Mouse (Mus musculus) heart, adult 2 months (tissue): ENCODE measurements around the gene Gnb5. TPM values are rescaled to one million over a fixed set of nuclear protein-coding genes. Genes with fewer than 3 reads are reported as not detected.

Experiments used
- DNase-seq, 2 experiments: peaks; one replicate each; pipeline ENCODE4 v3.0.0; 2021
- H3K27ac ChIP-seq: fragments of 200-600 bp; 2 replicates; pipeline ENCODE4 v1.8.1; 2022
- H3K27me3 ChIP-seq: fragments of 200-500 bp; 2 replicates; pipeline ENCODE4 v1.6.1; 2012; ENCODE audit warnings: mild to moderate bottlenecking, low read length, inconsistent platforms, mixed read lengths; ENCODE audit not compliant: control insufficient read depth, insufficient read depth
- H3K36me3 ChIP-seq: fragments of 200-500 bp; 2 replicates; pipeline ENCODE4 v1.6.1; 2012; ENCODE audit warnings: low read length, inconsistent platforms; ENCODE audit not compliant: control insufficient read depth, insufficient read depth
- H3K4me1 ChIP-seq: fragments of 200-500 bp; 2 replicates; pipeline ENCODE4 v1.6.1; 2011; ENCODE audit warnings: low read length; ENCODE audit not compliant: control insufficient read depth, insufficient read depth
- H3K4me3 ChIP-seq: fragments of 200-600 bp; 2 replicates; pipeline ENCODE4 v1.8.1; 2022
- H3K79me2 ChIP-seq: fragments of 200-500 bp; replicated peaks from 2 replicates; pipeline ENCODE4 v1.6.1; 2012; ENCODE audit warnings: mild to moderate bottlenecking, inconsistent platforms, low read length, moderate library complexity, mixed read lengths; ENCODE audit not compliant: control insufficient read depth, insufficient read depth
- H3K9ac ChIP-seq: fragments of 200-500 bp; 2 replicates; pipeline ENCODE4 v1.6.1; 2012; ENCODE audit warnings: low read depth, mild to moderate bottlenecking, control low read depth, inconsistent platforms, low read length, mixed read lengths
- CTCF ChIP-seq: fragments of 200-600 bp; IDR thresholded peaks from 2 replicates; pipeline ENCODE4 v1.8.1; 2022; ENCODE audit warnings: antibody characterized with exemption, mild to moderate bottlenecking, moderate library complexity
- EP300 ChIP-seq: fragments of 200-500 bp; IDR thresholded peaks from 2 replicates; pipeline ENCODE4 v1.6.1; 2011; ENCODE audit warnings: low read depth, low read length, control low read depth; ENCODE audit not compliant: insufficient read depth
- POLR2A ChIP-seq: fragments of 200-500 bp; IDR thresholded peaks from 2 replicates; pipeline ENCODE4 v1.6.1; 2011; ENCODE audit warnings: mild to moderate bottlenecking, low read depth, low read length, control low read depth; ENCODE audit not compliant: insufficient read depth
- WGBS: fragments of 180-500 bp; shearing (Covaris S2); methylation state at CpG from one replicate; pipeline ENCODE4 v1.1.7; 2018; 5-methylcytosine and 5-hydroxymethylcytosine counted together
- intact Hi-C: fragments of 180-260 bp; cut with DNase I; formaldehyde crosslinking; loops from one replicate; pipeline ENCODE4 v1.15.1; 2025
- polyA plus RNA-seq: library from polyadenylated mRNA; depleted of rRNA; stranded (reverse); fragments of >200 nt; gene quantifications from 2 replicates; pipeline ENCODE4 v1.2.3, GENCODE M21; 2012
- total RNA-seq, 2 experiments: library from RNA; stranded (reverse); gene quantifications; 2 replicates each; pipeline ENCODE4 v1.2.3; 2021

Gene Gnb5
- total and polyA plus RNA-seq, 3 experiments = 23.5 to 33.0 (median 23.9) TPM

DNA sequence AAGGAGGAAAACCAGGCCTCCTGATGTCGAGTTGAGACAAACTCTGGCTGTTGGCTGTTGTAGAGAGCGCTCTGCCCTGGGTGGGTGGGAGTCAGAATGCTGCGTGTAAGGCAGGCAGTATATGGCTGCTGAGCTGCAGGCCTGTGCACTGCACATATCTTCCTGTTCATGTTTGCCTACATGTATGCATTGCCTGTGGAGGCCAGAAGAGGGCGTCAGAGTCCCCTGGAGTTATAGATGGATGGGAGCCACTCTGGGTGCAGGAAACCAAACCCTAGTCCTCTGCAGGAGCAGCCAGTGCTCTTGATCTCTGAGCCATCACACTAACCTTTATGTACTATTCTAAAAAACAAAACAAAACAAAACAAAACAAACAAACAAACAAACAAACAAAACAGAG lies 28.4 kb downstream of the Gnb5 start:
- WGBS = 82% methylated on average over 4 of the region's 4 CpGs
- no peaks in the 10 kb centered on the region for H3K36me3 ChIP-seq

DNA sequence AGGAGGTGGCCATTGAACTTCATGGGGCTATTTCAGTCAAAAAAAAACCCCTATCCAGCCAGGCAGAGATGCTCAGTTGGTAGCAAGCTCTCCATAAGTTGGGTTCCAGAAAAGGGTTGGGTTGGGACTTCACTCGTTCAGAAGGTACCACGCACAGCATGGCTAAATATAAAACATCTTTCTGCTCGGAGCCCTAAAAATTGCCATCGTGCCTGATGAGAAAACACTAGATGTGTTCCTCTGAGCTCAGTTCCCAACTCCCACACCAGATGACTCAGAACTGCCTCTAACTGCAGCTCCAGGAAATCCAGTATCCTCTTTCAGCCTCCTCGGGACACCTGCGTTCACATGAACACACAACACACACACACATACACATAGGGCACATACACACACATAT lies 31.9 kb downstream of the Gnb5 start:
- Histone ChIP-seq H3K79me2 (no peaks in the 10 kb centered on the region), H3K27me3 (no peaks in the 10 kb centered on the region), H3K4me1 (no peaks in the 10 kb centered on the region), H3K27ac (no peak overlapping the region), H3K9ac (no peak overlapping the region), H3K36me3 (no peaks in the 10 kb centered on the region), H3K4me3 (no peak overlapping the region)
- no peak for DNase-seq
- TF ChIP-seq CTCF (no peak), POLR2A (no peak), EP300 (no peak)
- 71% methylated on average over 6 of the region's 6 CpGs for WGBS
- intact Hi-C loops = no loop called here

More for the DNA sequence above, 28.4 kb downstream of the Gnb5 start:
- Histone ChIP-seq H3K27ac (no peak overlapping the region), H3K27me3 (no peaks in the 10 kb centered on the region), H3K9ac (no peak overlapping the region), H3K4me3 (no peak overlapping the region), H3K79me2 (no peaks in the 10 kb centered on the region), H3K4me1 (no peaks in the 10 kb centered on the region)
- no peak for TF ChIP-seq EP300
- peak; percentile 12; the same call in 1 of the 2 replicates for TF ChIP-seq CTCF
- TF ChIP-seq POLR2A = no peak
- intact Hi-C loops = no loop called here
- DNase-seq = no peak

- no peak for DNase-seq
- intact Hi-C loops = no loop called here
These were observed 36.3 kb downstream of the Gnb5 start for GRCm38 (mm10) chr9:75342433-75342832.

DNA sequence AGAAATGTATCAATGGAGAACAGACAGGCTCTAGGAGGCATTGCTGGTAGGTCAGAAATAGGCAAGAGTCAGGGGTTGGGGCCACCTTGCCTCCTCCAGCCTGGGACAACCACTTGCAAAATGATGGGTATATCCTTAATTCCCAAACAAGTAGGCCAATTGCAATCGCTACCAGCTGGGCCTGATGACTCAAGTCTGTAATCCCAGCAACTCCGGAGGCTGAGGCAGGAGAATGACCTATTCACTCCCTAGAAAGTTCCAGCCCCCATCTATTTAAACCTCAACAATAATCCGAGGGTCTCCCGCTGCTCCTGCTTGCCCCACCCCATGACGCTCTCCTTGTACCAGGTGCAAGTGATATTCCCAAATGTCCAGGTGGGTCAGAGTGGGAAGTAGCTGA lies 41.4 kb downstream of the Gnb5 start, which contains the start of gene Bcl2l10:
Bcl2l10 (plus strand) TSS at position 301 of the 400 bp plus-strand sequence.
- TF ChIP-seq EP300 (no peak), CTCF (no peak), POLR2A (no peak)
- Histone ChIP-seq H3K9ac (no peak within 1 kb of the TSS), H3K36me3 (no peaks in the 10 kb centered on the region), H3K27ac (no peak within 1 kb of the TSS), H3K79me2 (no peaks in the 10 kb centered on the region), H3K27me3 (no peaks in the 10 kb centered on the region), H3K4me1 (no peaks in the 10 kb centered on the region), H3K4me3 (no peak within 1 kb of the TSS)
- 91% methylated on average over 5 of the region's 5 CpGs for WGBS
- intact Hi-C loops = no loop called here
- no peak for DNase-seq

More at GRCm38 (mm10) chr9:75342433-75342832, 36.3 kb downstream of the Gnb5 start:
- Histone ChIP-seq H3K4me3 (no peak overlapping the region), H3K79me2 (no peaks in the 10 kb centered on the region), H3K27me3 (no peaks in the 10 kb centered on the region), H3K9ac (no peak overlapping the region), H3K36me3 (no peaks in the 10 kb centered on the region), H3K4me1 (no peaks in the 10 kb centered on the region), H3K27ac (no peak overlapping the region)
- TF ChIP-seq EP300 = no peak
- no peak for TF ChIP-seq CTCF
- TF ChIP-seq POLR2A = no peak
- WGBS = 85% methylated on average over 4 of the region's 4 CpGs

GRCm38 (mm10) chr9:75348066-75348465 lies 42.0 kb downstream of the Gnb5 start:
- Histone ChIP-seq H3K4me3 (no peak overlapping the region), H3K36me3 (no peaks in the 10 kb centered on the region), H3K27ac (no peak overlapping the region), H3K79me2 (no peaks in the 10 kb centered on the region), H3K4me1 (no peaks in the 10 kb centered on the region), H3K27me3 (no peaks in the 10 kb centered on the region), H3K9ac (no peak overlapping the region)
- 90% methylated on average over 17 of the region's 17 CpGs for WGBS
- intact Hi-C loops = no loop called here
- TF ChIP-seq POLR2A (no peak), CTCF (no peak), EP300 (no peak)
- no peak for DNase-seq

DNA sequence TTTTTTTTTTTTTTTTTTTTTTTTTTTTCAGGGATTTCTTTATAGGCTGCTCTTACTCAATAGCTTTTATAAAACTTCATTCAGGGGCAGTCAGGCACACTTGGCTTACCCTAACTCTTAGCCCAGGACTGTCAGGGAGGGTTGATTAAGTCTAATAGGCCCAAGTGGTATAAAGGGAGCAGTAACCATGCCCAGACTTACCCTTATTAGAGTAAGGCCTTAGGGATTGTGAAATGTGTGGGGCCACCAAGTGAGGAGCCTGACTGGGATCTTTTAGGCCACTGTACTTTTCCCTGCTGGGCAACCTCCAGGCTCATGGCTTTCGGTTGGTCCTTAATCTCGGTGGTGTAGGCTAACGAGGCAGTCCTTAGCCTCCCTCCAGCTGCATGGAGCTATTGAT lies 42.6 kb downstream of the Gnb5 start:
- Histone ChIP-seq H3K27me3 (no peaks in the 10 kb centered on the region), H3K27ac (no peak overlapping the region), H3K4me3 (no peak overlapping the region), H3K36me3 (no peaks in the 10 kb centered on the region), H3K79me2 (no peaks in the 10 kb centered on the region), H3K9ac (no peak overlapping the region), H3K4me1 (no peaks in the 10 kb centered on the region)
- intact Hi-C loops = no loop called here
- TF ChIP-seq POLR2A (no peak), CTCF (no peak), EP300 (no peak)
- no peak for DNase-seq
- 90% methylated on average over 3 of the region's 3 CpGs for WGBS

DNA sequence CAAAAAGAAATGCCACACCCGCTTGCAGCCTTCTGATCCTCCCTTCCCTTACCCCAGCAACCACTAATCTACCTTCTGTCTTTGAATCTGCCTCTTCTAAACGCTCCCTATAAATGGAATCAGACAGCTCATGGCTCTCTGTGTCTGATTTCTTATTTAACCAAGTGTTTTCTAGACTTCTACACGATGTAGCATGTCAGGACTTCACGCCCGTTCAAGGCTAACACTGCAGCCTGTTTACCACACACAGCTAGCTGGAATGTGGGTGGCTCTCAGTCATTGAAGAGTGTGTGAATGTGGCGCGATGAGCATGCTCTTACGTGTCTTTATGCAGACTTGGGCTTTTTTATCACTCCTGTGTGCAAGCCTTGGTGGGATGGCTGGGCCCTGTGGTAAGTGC lies 47.0 kb downstream of the Gnb5 start:
- H3K4me1 ChIP-seq = no peaks in the 10 kb centered on the region
- intact Hi-C loops = no loop called here
- no peak overlapping the region for H3K27ac ChIP-seq
- H3K4me3 ChIP-seq = no peak overlapping the region
- WGBS = 79% methylated on average over 8 of the region's 8 CpGs
- TF ChIP-seq CTCF = no peak
- TF ChIP-seq EP300 = no peak
- TF ChIP-seq POLR2A = no peak
- DNase-seq = no peak
- H3K9ac ChIP-seq = no peak overlapping the region
- no peaks in the 10 kb centered on the region for H3K27me3 ChIP-seq
- no peaks in the 10 kb centered on the region for H3K79me2 ChIP-seq
- no peaks in the 10 kb centered on the region for H3K36me3 ChIP-seq
